Mouse (Mus musculus) MN1 (cell line): ENCODE measurements around the gene Ccz1.
A peak's percentile ranks its signal among the peaks of the same experiment; 100 is the strongest.

Source experiments
- DNase-seq: peaks from one replicate; pipeline ENCODE4 v3.0.0-alpha.2; 2016; ENCODE audit warnings: low spot score

The Ccz1 gene

GRCm38 (mm10) chr5:144014551-144015311 is at the start of gene Ccz1:
Ccz1 (minus strand) TSS chr5:144014877.
- peak; percentile 95 for DNase-seq

GRCm38 (mm10) chr5:144064093-144064492 is 49.4 kb upstream of the Ccz1 start:
- no peak for DNase-seq

GRCm38 (mm10) chr5:144054340-144054739 is 39.7 kb upstream of the Ccz1 start:
- no peak for DNase-seq

- DNase-seq = no peak
Measured at GRCm38 (mm10) chr5:144053450-144053849, 38.8 kb upstream of the Ccz1 start.

- no peak for DNase-seq
Measured at GRCm38 (mm10) chr5:144051268-144051667, 36.6 kb upstream of the Ccz1 start.

- DNase-seq = no peak
Measured at GRCm38 (mm10) chr5:144049881-144050280, 35.2 kb upstream of the Ccz1 start.

- no peak for DNase-seq
Measured at GRCm38 (mm10) chr5:144047324-144047723, 32.6 kb upstream of the Ccz1 start.

- no peak for DNase-seq
Measured at GRCm38 (mm10) chr5:144043166-144043565, 28.5 kb upstream of the Ccz1 start.

GRCm38 (mm10) chr5:144040720-144041364 is 26.2 kb upstream of the Ccz1 start:
- peak; percentile 79 for DNase-seq

- no peak for DNase-seq
Measured at GRCm38 (mm10) chr5:144039886-144040285, 25.2 kb upstream of the Ccz1 start.

- no peak for DNase-seq
Measured at GRCm38 (mm10) chr5:144039156-144039675, 24.5 kb upstream of the Ccz1 start.

- no peak for DNase-seq
Measured at GRCm38 (mm10) chr5:144036952-144037351, 22.3 kb upstream of the Ccz1 start.

GRCm38 (mm10) chr5:144034567-144034966 is 19.9 kb upstream of the Ccz1 start:
- no peak for DNase-seq

GRCm38 (mm10) chr5:144032491-144032890 is 17.8 kb upstream of the Ccz1 start:
- no peak for DNase-seq

GRCm38 (mm10) chr5:144026620-144027263 is 12.1 kb upstream of the Ccz1 start, which contains the start of gene Ocm:
Ocm (minus strand) TSS chr5:144026670.
- no peak for DNase-seq

- no peak for DNase-seq
Measured at GRCm38 (mm10) chr5:144015845-144016244, 1.2 kb upstream of the Ccz1 start.

- peak; percentile 15 for DNase-seq
Measured at GRCm38 (mm10) chr5:144015312-144015650, 604 bp upstream of the Ccz1 start.

- peak; percentile 42 for DNase-seq
Measured at GRCm38 (mm10) chr5:144013366-144014134, 1.1 kb downstream of the Ccz1 start.

- DNase-seq = no peak
Measured at GRCm38 (mm10) chr5:144002461-144003192, 12.1 kb downstream of the Ccz1 start.

GRCm38 (mm10) chr5:143999409-143999808 is 15.3 kb downstream of the Ccz1 start:
- DNase-seq = no peak

- peak; percentile 81 for DNase-seq
Measured at GRCm38 (mm10) chr5:143994632-143995365, 19.9 kb downstream of the Ccz1 start.
